Mouse (Mus musculus) heart, embryonic 15.5 days (tissue): ENCODE measurements around the gene Amn1. TPM values are rescaled to one million over a fixed set of nuclear protein-coding genes. Genes with fewer than 3 reads are reported as not detected.
A peak's percentile ranks its signal among the peaks of the same experiment; 100 is the strongest.
"Not testable (repeated sequence)": the region's sequence is repeated elsewhere in the genome, so short reads cannot be mapped to it uniquely, and the experiment has no call there.

ENCODE experiments used
- ATAC-seq: fragments of 200-750 bp; cut with Nextera tagmentation; replicated peaks from 2 replicates; pipeline ENCODE4 v1.8.0; 2017; ENCODE audit warnings: low read depth, moderate TSS enrichment; ENCODE audit not compliant: insufficient number of reproducible peaks, insufficient read depth, low FRiP score
- H3K27ac ChIP-seq: fragments of 300-500 bp; sonication (generic); 2 replicates; pipeline ENCODE4 v1.5.1; 2015; ENCODE audit warnings: mild to moderate bottlenecking, inconsistent platforms
- H3K27me3 ChIP-seq: fragments of 300-500 bp; sonication (generic); 2 replicates; pipeline ENCODE4 v1.6.1; 2015; ENCODE audit warnings: inconsistent platforms
- H3K36me3 ChIP-seq: fragments of 300-500 bp; sonication (generic); 2 replicates; pipeline ENCODE4 v1.6.1; 2015; ENCODE audit warnings: mild to moderate bottlenecking, inconsistent platforms
- H3K4me1 ChIP-seq: fragments of 300-500 bp; sonication (generic); replicated peaks from 2 replicates; pipeline ENCODE4 v1.6.1; 2015; ENCODE audit warnings: inconsistent platforms
- H3K4me2 ChIP-seq: fragments of 300-500 bp; sonication (generic); 2 replicates; pipeline ENCODE4 v1.6.1; 2015; ENCODE audit warnings: inconsistent platforms, mild to moderate bottlenecking, moderate library complexity
- H3K4me3 ChIP-seq: fragments of 300-500 bp; sonication (generic); 2 replicates; pipeline ENCODE4 v1.5.1; 2015; ENCODE audit warnings: mild to moderate bottlenecking, inconsistent platforms
- H3K9ac ChIP-seq: fragments of 300-500 bp; sonication (generic); 2 replicates; pipeline ENCODE4 v1.6.1; 2015; ENCODE audit warnings: mild to moderate bottlenecking, inconsistent platforms
- H3K9me3 ChIP-seq: fragments of 300-500 bp; sonication (generic); replicated peaks from 2 replicates; pipeline ENCODE4 v1.6.1; 2016; ENCODE audit warnings: inconsistent platforms
- WGBS: fragments of 180-500 bp; shearing (Covaris S2); methylation state at CpG from one replicate; pipeline ENCODE4 v1.1.7; 2015; ENCODE audit warnings: mixed read lengths; 5-methylcytosine and 5-hydroxymethylcytosine counted together
- polyA plus RNA-seq: library from polyadenylated mRNA; unstranded; fragments of >200 nt; fragmentation: Nextera tagmentation; extraction: Ambion mirVana; gene quantifications from 2 replicates; pipeline ENCODE4 v1.2.1, GENCODE M21; 2015

Gene Amn1
- polyA plus RNA-seq, result 23.3 and 26.7 TPM in 2 replicates

DNA sequence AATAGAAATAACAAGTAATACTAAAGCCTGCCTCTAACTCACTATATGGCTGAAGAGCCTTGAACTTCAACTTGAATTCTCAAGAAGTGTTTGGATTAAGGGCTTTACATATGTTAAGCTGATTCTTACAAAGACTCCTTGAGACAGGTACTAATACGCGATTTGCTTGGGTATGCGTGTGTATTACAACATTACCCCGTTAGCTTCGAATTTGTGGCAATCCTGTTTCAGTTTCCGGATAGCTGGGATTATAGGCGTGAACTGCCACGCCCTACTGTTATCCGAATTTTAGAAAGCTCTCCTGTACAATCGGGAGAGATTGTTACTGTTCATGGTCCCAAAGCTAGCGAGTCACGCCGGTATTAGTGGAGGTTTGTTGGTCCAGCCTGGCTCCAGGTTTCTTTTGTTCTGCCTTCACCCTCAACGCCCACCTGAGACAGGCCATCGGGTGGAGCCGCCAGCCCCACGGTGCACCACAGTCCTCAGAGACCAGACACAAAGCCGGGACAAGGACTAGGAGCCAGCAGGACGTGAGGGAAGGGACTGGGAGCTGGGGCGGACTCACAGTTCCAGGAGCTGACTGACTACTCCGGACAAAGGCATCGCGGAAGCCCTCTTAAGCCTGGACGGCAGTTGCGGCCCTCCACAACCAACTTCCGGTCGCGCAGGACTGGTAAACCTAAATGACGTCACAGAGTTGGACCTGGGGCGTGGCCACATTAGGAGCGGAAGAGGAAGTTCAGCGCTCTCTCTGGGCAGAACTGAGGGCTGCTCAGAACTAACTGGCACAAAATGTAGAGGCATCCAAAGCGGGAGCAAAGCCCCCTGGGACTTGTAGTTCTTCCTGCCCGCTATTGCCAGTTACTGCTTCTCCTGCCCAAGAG, at the start of gene Amn1:
Gene Amn1, minus strand, starts transcription at position 672 of the 884 bp plus-strand sequence.
- Histone ChIP-seq H3K9ac (peak within 1 kb of the TSS; percentile 88), H3K27ac (peak within 1 kb of the TSS; percentile 96), H3K27me3 (no peaks in the 10 kb centered on the region), H3K4me3 (peak within 1 kb of the TSS; percentile 97), H3K4me2 (peak within 1 kb of the TSS; percentile 76), H3K9me3 (no peaks in the 10 kb centered on the region), H3K36me3 (peaks cover 6% of the 10 kb centered on the region; the same call in 1 of the 2 replicates), H3K4me1 (peaks cover 14% of the 10 kb centered on the region)
- ATAC-seq, result peak; percentile 99
- under 1% methylated on average over 34 of the region's 34 CpGs for WGBS

DNA sequence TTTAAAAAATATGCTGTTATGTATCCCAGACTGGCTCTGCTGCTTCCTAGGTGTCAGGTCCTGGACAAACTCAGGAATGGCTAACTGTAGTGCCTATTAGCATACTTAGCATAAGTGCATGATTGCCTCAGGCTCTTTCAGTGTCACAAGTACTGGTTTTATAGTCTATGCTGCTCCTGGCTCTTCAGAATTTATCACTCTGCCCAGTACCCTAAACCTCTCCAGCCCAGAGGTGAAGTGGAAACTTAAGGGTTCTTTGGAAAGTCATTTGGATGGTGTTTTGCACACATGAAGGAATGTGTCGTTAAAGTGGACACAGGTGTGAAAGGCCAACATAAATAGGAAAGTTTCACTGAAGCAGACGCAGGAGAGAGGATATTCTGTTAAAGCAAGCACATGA, 48.3 kb upstream of the Amn1 start:
- Histone ChIP-seq H3K36me3 (no peaks in the 10 kb centered on the region), H3K4me3 (no peak overlapping the region), H3K9me3 (no peaks in the 10 kb centered on the region), H3K4me1 (0 out of 2 replicates have a peak, but pooled peaks cover 6% of the 10 kb centered on the region), H3K27me3 (no peaks in the 10 kb centered on the region), H3K27ac (no peak overlapping the region), H3K4me2 (no peak overlapping the region), H3K9ac (no peak overlapping the region)
- 65% methylated on average over 2 of the region's 2 CpGs for WGBS
- no peak for ATAC-seq

DNA sequence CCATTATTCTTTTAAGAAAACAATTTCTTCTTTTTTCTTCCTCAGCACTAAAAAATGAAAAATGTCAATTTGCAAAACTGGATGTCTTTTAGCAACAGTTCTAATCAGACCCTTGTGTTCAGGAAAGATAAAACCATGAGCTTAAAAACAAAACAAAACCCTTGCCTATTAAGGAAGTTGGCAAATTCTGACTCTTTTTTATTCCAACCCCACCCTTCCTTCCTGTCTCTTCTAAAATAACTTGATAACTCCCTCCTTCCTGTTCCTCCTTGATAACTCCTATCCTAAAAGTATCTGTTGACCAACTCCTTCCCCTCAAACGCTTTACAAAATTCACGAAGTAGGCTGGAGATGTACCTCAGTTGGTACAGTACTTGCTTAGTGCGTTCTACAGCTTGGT, 45.4 kb upstream of the Amn1 start:
- Histone ChIP-seq H3K9me3 (no peaks in the 10 kb centered on the region), H3K27me3 (no peaks in the 10 kb centered on the region), H3K4me2 (no peak overlapping the region), H3K36me3 (no peaks in the 10 kb centered on the region), H3K4me3 (no peak overlapping the region), H3K9ac (no peak overlapping the region), H3K27ac (no peak overlapping the region), H3K4me1 (0 out of 2 replicates have a peak, but pooled peaks cover 6% of the 10 kb centered on the region)
- WGBS, result 64% methylated on average over 3 of the region's 3 CpGs
- no peak for ATAC-seq

DNA sequence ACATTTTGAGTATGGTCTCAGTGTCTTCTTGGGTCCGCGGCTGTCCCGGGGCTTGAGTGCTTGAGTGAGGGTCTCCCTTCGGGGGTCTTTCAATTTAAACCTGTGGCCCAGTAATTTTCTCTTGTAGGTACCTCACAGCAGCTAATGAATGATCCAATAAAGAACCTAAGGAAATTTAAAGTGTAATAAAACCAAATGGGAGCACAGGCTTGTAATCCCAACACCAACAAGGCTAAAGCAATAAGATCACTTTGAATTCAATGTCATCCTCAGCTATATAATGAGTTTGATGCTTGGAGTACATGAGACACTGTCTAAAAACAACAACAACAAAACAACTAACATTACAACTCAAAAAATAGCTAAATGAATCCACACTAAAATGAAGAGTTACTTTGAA, 36.2 kb upstream of the Amn1 start:
- H3K4me1 ChIP-seq, result no peaks in the 10 kb centered on the region
- no peaks in the 10 kb centered on the region for H3K36me3 ChIP-seq
- H3K27me3 ChIP-seq, result no peaks in the 10 kb centered on the region
- no peak overlapping the region for H3K4me3 ChIP-seq
- H3K27ac ChIP-seq, result no peak overlapping the region
- no peak for ATAC-seq
- WGBS, result 92% methylated on average over 4 of the region's 4 CpGs
- no peaks in the 10 kb centered on the region for H3K9me3 ChIP-seq
- no peak overlapping the region for H3K4me2 ChIP-seq
- no peak overlapping the region for H3K9ac ChIP-seq

DNA sequence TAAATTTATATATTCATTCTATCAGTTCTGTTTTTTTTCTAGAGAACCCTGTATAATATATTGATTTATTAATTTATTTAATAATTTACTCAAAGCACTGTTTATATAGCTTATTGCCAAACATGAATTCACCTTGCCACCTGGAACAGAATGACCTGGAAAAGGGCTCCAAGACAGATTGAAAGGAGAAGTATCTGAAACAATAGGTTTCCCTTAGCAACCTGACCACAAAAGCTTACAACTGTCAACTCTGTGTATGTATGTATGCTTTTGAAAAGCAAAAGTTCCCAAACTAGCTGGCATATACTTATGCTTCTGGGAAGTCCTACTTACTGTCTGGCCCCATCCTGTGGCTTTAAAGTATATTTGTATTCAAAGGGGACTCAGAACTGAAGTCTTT, 32.8 kb upstream of the Amn1 start:
- Histone ChIP-seq H3K4me2 (no peak overlapping the region), H3K9ac (no peak overlapping the region), H3K27me3 (no peaks in the 10 kb centered on the region), H3K27ac (no peak overlapping the region), H3K4me1 (no peaks in the 10 kb centered on the region), H3K9me3 (no peaks in the 10 kb centered on the region), H3K36me3 (no peaks in the 10 kb centered on the region), H3K4me3 (no peak overlapping the region)
- no peak for ATAC-seq

DNA sequence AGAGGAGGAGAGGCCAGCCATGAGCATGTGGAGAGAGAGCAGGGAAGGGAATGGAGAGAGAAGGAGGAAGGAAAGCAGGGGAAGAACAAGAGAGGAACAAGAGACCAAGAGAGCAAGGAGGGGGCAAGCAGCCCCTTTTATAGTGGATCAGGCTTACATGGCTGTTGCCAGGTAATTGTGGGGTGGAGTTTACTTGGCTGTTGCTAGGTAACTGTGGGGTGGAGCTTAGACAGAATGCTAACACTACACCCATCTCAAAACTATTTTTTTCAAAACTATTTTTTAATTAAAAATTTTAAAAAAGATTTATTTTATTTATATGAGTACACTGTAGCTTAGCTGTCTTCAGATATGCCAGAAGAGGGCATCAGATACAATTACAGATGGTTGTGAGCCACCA, 10.1 kb upstream of the Amn1 start:
- no peak for ATAC-seq
- H3K27me3 ChIP-seq, result no peaks in the 10 kb centered on the region
- H3K4me2 ChIP-seq, result no peak overlapping the region
- no peak overlapping the region for H3K4me3 ChIP-seq
- no peaks in the 10 kb centered on the region for H3K36me3 ChIP-seq
- H3K4me1 ChIP-seq, result no peaks in the 10 kb centered on the region
- H3K9ac ChIP-seq, result no peak overlapping the region
- H3K27ac ChIP-seq, result no peak overlapping the region
- H3K9me3 ChIP-seq, result no peaks in the 10 kb centered on the region

DNA sequence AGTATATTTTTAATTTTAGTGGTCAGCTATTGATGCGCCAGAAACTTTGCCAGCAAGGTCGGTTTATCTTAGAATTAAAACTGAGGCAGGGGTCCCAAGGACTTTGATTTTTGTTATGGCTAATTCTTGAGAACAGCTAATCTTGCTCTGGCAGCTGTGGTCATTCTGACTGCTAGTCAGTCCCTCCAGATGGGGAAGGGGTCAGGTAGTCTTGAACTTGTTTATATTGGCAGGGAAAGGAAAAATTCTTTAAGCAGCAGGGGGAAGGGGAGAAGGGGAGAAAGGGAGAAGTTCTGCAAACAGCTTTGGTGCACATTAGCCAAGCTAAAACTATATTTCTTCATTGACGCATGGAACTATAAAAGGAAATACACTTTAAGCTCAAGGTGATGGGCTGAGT, 8.6 kb upstream of the Amn1 start:
- Histone ChIP-seq H3K9me3 (no peaks in the 10 kb centered on the region), H3K4me3 (no peak overlapping the region), H3K4me1 (no peaks in the 10 kb centered on the region), H3K27me3 (no peaks in the 10 kb centered on the region), H3K36me3 (no peaks in the 10 kb centered on the region), H3K9ac (no peak overlapping the region), H3K4me2 (no peak overlapping the region), H3K27ac (no peak overlapping the region)
- 54% methylated on average over 3 of the region's 3 CpGs for WGBS
- ATAC-seq, result no peak

DNA sequence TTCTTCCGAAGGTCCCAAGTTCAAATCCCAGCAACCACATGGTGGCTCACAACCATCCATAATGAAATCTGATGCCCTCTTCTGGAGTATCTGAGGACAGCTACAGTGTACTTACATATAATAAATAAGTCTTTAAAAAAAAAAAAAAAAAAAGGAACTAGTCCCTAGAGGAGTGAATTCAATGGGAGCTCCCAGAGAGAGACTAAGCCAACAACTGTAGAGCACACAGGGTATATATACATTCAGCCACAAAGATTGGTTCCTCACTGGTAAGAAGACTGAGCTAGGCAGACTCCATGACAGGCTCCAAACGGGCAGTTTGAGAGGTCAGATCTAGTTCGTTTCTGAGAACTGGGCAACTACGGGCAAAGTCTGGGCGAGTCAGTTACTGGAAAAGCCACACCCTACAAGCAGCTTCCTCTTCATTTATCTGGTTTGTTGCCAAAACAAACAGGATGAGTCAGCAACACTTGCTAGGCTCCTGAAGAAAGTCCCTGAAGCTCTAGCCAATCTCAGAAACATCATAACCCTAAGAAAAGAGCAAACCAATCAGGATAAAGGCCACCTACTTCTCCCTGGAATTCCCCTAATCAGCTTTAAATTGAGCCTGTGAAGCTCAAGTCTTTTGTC, 4.9 kb upstream of the Amn1 start:
- Histone ChIP-seq H3K4me3 (no peak overlapping the region), H3K9me3 (no peaks in the 10 kb centered on the region), H3K27me3 (no peaks in the 10 kb centered on the region), H3K4me1 (peaks cover 2% of the 10 kb centered on the region; the same call in 1 of the 2 replicates), H3K9ac (no peak overlapping the region), H3K4me2 (no peak overlapping the region), H3K27ac (no peak overlapping the region), H3K36me3 (no peaks in the 10 kb centered on the region)
- 54% methylated on average over 5 of the region's 5 CpGs for WGBS
- no peak for ATAC-seq

DNA sequence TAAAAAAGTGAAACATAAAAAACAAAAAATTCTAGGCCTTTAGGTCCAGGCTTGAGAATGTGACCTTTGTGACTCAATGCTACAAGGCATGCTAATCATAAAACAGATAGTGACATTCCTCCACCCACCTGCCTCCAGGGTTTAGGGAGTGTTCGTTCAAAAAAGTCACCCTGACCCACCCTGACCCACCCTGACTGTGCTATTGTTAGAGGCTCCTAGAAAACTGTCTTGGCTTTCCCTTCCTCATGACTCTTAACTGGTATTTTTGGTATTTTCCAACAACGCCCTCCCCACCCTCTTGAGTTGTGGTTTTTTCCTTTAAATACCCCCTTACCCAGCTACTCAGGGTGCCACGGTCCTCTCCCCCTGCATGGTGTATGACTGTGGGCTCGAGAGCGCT, 3.4 kb upstream of the Amn1 start:
- H3K9ac ChIP-seq, H3K4me2 ChIP-seq, H3K27me3 ChIP-seq, H3K4me1 ChIP-seq, ATAC-seq, H3K9me3 ChIP-seq, H3K27ac ChIP-seq, H3K4me3 ChIP-seq, H3K36me3 ChIP-seq: not testable (repeated sequence)
- 81% methylated on average over 5 of the region's 5 CpGs for WGBS

DNA sequence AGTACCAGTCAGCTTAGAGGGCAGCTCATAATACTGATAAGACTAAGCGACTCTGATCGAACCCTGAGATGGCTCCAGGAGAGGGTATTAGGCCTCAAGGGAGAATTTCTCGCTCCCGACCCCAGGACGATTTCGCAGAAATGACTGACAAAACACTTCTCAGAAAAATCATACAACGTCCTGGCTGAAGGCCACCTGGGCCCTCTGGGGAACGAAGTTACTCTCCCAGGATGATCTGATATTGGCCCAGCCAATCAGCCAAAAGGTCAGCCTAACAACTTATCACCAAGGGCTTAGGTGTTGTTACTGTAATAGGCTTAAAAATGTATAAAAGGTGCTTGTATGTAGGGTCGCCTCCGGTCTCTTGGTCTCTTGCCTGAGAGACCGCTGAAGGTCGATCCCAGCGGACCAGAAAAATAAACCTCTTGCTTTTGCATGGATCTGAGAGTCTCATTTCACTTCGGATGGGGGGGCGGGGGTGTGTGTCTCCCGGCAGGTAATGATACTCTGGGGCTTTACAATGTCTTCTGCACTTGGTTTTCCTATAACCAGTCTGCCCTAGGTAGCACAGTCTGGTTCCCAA, 919 bp upstream of the Amn1 start:
- Histone ChIP-seq H3K9me3 (no peaks in the 10 kb centered on the region), H3K4me3 (peak overlapping the region; percentile 97; the same call in 1 of the 2 replicates), H3K36me3 (no peaks in the 10 kb centered on the region), H3K4me2 (peak overlapping the region; percentile 76), H3K9ac (no peak overlapping the region), H3K27me3 (no peaks in the 10 kb centered on the region), H3K4me1 (peaks cover 14% of the 10 kb centered on the region), H3K27ac (no peak overlapping the region)
- 90% methylated on average over 16 of the region's 16 CpGs for WGBS
- ATAC-seq, result no peak

DNA sequence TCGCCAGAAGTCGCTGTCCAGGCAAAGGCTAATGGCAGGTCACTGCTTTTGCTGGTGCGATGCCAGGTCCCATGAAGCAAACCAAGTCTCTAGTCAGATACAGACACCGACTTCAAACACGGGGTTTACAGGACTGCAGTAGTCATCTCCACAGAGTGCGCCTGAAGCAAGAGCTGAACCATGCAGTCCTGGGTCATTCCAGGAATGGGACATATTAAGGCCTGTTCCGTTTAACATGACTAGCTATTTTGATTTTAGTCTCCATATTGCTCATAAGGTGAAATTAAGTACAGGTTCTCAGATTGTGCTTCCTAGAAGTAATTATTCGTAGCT, 379 bp upstream of the Amn1 start:
- peak; percentile 40; the same call in 1 of the 2 replicates for ATAC-seq

More for the DNA sequence above, 379 bp upstream of the Amn1 start:
- no peaks in the 10 kb centered on the region for H3K9me3 ChIP-seq
- H3K9ac ChIP-seq, result peak overlapping the region; percentile 43; the same call in 1 of the 2 replicates
- WGBS, result 33% methylated on average over 8 of the region's 8 CpGs
- H3K4me2 ChIP-seq, result peak overlapping the region; percentile 76
- peak overlapping the region; percentile 97 for H3K4me3 ChIP-seq
- no peaks in the 10 kb centered on the region for H3K27me3 ChIP-seq
- peaks cover 14% of the 10 kb centered on the region for H3K4me1 ChIP-seq
- H3K27ac ChIP-seq, result peak overlapping the region; percentile 96
- peaks cover 2% of the 10 kb centered on the region; the same call in 1 of the 2 replicates for H3K36me3 ChIP-seq
